Mouse (Mus musculus): Measurements from ENCODE around the gene Eif2b3. TPM values are rescaled to one million over a fixed set of nuclear protein-coding genes. Genes with fewer than 3 reads are reported as not detected.

Eif2b3 gene
- total RNA-seq, 1 experiment from 2014 or later, result 12.8 TPM

- no peak for ATAC-seq (ENCODE audit: extremely low read depth, insufficient number of reproducible peaks, low FRiP score, poor library complexity, severe bottlenecking)
These were observed 94.0 kb downstream of the Eif2b3 start for GRCm38 (mm10) chr4:117113237-117113636.

- ATAC-seq (ENCODE audit: extremely low read depth, insufficient number of reproducible peaks, low FRiP score, poor library complexity, severe bottlenecking), result no peak
These were observed 96.4 kb downstream of the Eif2b3 start for GRCm38 (mm10) chr4:117115592-117115991.

- ATAC-seq (ENCODE audit: extremely low read depth, insufficient number of reproducible peaks, low FRiP score, poor library complexity, severe bottlenecking), result no peak
These were observed 98.7 kb downstream of the Eif2b3 start for GRCm38 (mm10) chr4:117117931-117118330.

GRCm38 (mm10) chr4:117119636-117120035 is 100.4 kb downstream of the Eif2b3 start:
- ATAC-seq (ENCODE audit: extremely low read depth, insufficient number of reproducible peaks, low FRiP score, poor library complexity, severe bottlenecking), result no peak

GRCm38 (mm10) chr4:117120052-117120444 is 100.8 kb downstream of the Eif2b3 start:
- ATAC-seq (ENCODE audit: extremely low read depth, insufficient number of reproducible peaks, low FRiP score, poor library complexity, severe bottlenecking), result no peak

GRCm38 (mm10) chr4:117120445-117121414 is 101.5 kb downstream of the Eif2b3 start:
- ATAC-seq (ENCODE audit: extremely low read depth, insufficient number of reproducible peaks, low FRiP score, poor library complexity, severe bottlenecking), result peak; percentile 71

- ATAC-seq (ENCODE audit: extremely low read depth, insufficient number of reproducible peaks, low FRiP score, poor library complexity, severe bottlenecking), result no peak
These were observed 103.0 kb downstream of the Eif2b3 start for GRCm38 (mm10) chr4:117122209-117122608.

GRCm38 (mm10) chr4:117123546-117124217 is 104.5 kb downstream of the Eif2b3 start:
- ATAC-seq (ENCODE audit: extremely low read depth, insufficient number of reproducible peaks, low FRiP score, poor library complexity, severe bottlenecking), result no peak

- no peak for ATAC-seq (ENCODE audit: extremely low read depth, insufficient number of reproducible peaks, low FRiP score, poor library complexity, severe bottlenecking)
These were observed 105.0 kb downstream of the Eif2b3 start for GRCm38 (mm10) chr4:117124218-117124517.

GRCm38 (mm10) chr4:117124518-117125347 is 105.5 kb downstream of the Eif2b3 start:
- peak; percentile 28 for ATAC-seq (ENCODE audit: extremely low read depth, insufficient number of reproducible peaks, low FRiP score, poor library complexity, severe bottlenecking)

- ATAC-seq (ENCODE audit: extremely low read depth, insufficient number of reproducible peaks, low FRiP score, poor library complexity, severe bottlenecking), result no peak
These were observed 106.2 kb downstream of the Eif2b3 start, which contains the start of gene Btbd19 for GRCm38 (mm10) chr4:117125348-117125909. Btbd19 (minus strand) TSS chr4:117125725.

GRCm38 (mm10) chr4:117125910-117126674 is 106.9 kb downstream of the Eif2b3 start:
- ATAC-seq (ENCODE audit: extremely low read depth, insufficient number of reproducible peaks, low FRiP score, poor library complexity, severe bottlenecking), result peak; percentile 71

- ATAC-seq (ENCODE audit: extremely low read depth, insufficient number of reproducible peaks, low FRiP score, poor library complexity, severe bottlenecking), result peak; percentile 28
These were observed 107.6 kb downstream of the Eif2b3 start, which contains the start of gene Tctex1d4 for GRCm38 (mm10) chr4:117126675-117127290. Tctex1d4 (plus strand) TSS chr4:117126794.

GRCm38 (mm10) chr4:117127991-117128686 is 108.9 kb downstream of the Eif2b3 start:
- no peak for ATAC-seq (ENCODE audit: extremely low read depth, insufficient number of reproducible peaks, low FRiP score, poor library complexity, severe bottlenecking)

- ATAC-seq (ENCODE audit: extremely low read depth, insufficient number of reproducible peaks, low FRiP score, poor library complexity, severe bottlenecking), result no peak
These were observed 111.6 kb downstream of the Eif2b3 start for GRCm38 (mm10) chr4:117130790-117131189.

GRCm38 (mm10) chr4:117131198-117131597 is 112.0 kb downstream of the Eif2b3 start:
- ATAC-seq (ENCODE audit: extremely low read depth, insufficient number of reproducible peaks, low FRiP score, poor library complexity, severe bottlenecking), result no peak

All from neutrophil, adult 5-6 weeks (primary cell).